Mouse (Mus musculus) midbrain, embryonic 12.5 days (tissue): ENCODE results near the gene Rasgrf2. TPM values are rescaled to one million over a fixed set of nuclear protein-coding genes. Genes with fewer than 3 reads are reported as not detected.

Experiments
- ATAC-seq: fragments of 200-750 bp; cut with Nextera tagmentation; 2 replicates; pipeline ENCODE4 v1.8.0; 2017; ENCODE audit warnings: low read depth, moderate TSS enrichment, moderate library complexity; ENCODE audit not compliant: low FRiP score
- H3K27ac ChIP-seq: fragments of 300-500 bp; sonication (generic); replicated peaks from 2 replicates; pipeline ENCODE4 v1.5.1; 2016; ENCODE audit warnings: mild to moderate bottlenecking
- H3K27me3 ChIP-seq: fragments of 300-500 bp; sonication (generic); 2 replicates; pipeline ENCODE4 v1.6.1; 2016; ENCODE audit warnings: mild to moderate bottlenecking
- H3K36me3 ChIP-seq: fragments of 300-500 bp; sonication (generic); 2 replicates; pipeline ENCODE4 v1.6.1; 2016
- H3K4me1 ChIP-seq: fragments of 300-500 bp; sonication (generic); 2 replicates; pipeline ENCODE4 v1.6.1; 2016
- H3K4me2 ChIP-seq: fragments of 300-500 bp; sonication (generic); replicated peaks from 2 replicates; pipeline ENCODE4 v1.6.1; 2016; ENCODE audit warnings: mild to moderate bottlenecking, moderate library complexity
- H3K4me3 ChIP-seq: fragments of 300-500 bp; sonication (generic); 2 replicates; pipeline ENCODE4 v1.5.1; 2016; ENCODE audit warnings: mild to moderate bottlenecking
- H3K9ac ChIP-seq: fragments of 300-500 bp; sonication (generic); replicated peaks from 2 replicates; pipeline ENCODE4 v1.6.1; 2016; ENCODE audit warnings: mild to moderate bottlenecking, moderate library complexity
- H3K9me3 ChIP-seq: fragments of 300-500 bp; sonication (generic); 2 replicates; pipeline ENCODE4 v1.6.1; 2016; ENCODE audit warnings: mild to moderate bottlenecking
- WGBS: fragments of 180-500 bp; shearing (Covaris S2); methylation state at CpG from one replicate; pipeline ENCODE4 v1.1.7; 2016; 5-methylcytosine and 5-hydroxymethylcytosine counted together
- polyA plus RNA-seq: library from polyadenylated mRNA; unstranded; fragments of >200 nt; fragmentation: Nextera tagmentation; extraction: Ambion mirVana; gene quantifications from 2 replicates; pipeline ENCODE4 v1.2.1, GENCODE M21; 2016

The Rasgrf2 gene
- polyA plus RNA-seq, 1 experiment from 2014 or later = 0.37 TPM

DNA sequence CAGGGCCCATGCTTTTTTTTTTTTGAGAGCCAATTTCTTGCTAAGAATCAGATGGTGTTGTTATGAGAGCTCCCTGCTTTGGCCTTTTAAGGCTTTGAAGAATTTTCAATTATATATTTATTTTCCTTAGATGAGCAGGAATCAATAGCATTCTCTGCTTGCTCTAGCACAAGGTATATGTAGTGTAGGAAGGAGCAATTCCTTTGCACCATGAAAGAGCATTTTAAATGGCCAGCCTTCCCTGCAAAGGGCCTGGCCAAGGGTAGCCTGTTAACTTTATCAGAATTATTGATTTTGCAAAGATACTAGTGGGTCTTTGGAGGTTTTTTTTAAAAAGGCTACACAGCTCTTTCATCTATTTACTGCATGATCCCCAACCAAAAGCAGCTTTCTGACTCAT is 146.4 kb downstream of the Rasgrf2 start:
- no peak for ATAC-seq
- H3K36me3 ChIP-seq = no peaks in the 10 kb centered on the region
- H3K9ac ChIP-seq = no peak overlapping the region
- peaks cover 5% of the 10 kb centered on the region; the same call in 1 of the 2 replicates for H3K4me1 ChIP-seq
- H3K4me3 ChIP-seq = no peak overlapping the region
- H3K27me3 ChIP-seq = no peaks in the 10 kb centered on the region
- H3K27ac ChIP-seq = no peak overlapping the region
- H3K9me3 ChIP-seq = no peaks in the 10 kb centered on the region
- no peak overlapping the region for H3K4me2 ChIP-seq

DNA sequence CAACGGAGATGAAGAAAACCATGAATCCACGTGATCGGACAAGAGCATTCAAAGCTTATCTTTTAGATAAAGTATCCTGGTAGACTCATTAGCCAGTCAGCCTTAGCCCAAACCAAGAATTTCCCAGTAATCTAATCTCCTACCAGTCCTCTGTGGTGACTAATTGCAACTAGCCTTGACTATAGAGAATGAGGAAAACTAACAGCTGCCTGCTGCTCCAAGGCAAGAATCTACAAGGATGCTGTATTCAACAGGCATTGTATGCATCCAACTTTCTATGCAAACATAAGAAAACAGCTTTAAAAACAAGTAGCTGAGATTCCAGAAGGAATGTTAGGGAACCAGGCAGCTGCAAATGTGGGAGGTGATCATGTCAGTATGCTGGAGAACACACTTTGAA is 149.4 kb downstream of the Rasgrf2 start:
- H3K4me1 ChIP-seq = peaks cover 5% of the 10 kb centered on the region; the same call in 1 of the 2 replicates
- H3K9me3 ChIP-seq = no peaks in the 10 kb centered on the region
- WGBS = 92% methylated on average over 3 of the region's 3 CpGs
- H3K4me2 ChIP-seq = no peak overlapping the region
- no peaks in the 10 kb centered on the region for H3K36me3 ChIP-seq
- no peaks in the 10 kb centered on the region for H3K27me3 ChIP-seq
- no peak overlapping the region for H3K9ac ChIP-seq
- H3K4me3 ChIP-seq = no peak overlapping the region
- H3K27ac ChIP-seq = no peak overlapping the region
- ATAC-seq = no peak

DNA sequence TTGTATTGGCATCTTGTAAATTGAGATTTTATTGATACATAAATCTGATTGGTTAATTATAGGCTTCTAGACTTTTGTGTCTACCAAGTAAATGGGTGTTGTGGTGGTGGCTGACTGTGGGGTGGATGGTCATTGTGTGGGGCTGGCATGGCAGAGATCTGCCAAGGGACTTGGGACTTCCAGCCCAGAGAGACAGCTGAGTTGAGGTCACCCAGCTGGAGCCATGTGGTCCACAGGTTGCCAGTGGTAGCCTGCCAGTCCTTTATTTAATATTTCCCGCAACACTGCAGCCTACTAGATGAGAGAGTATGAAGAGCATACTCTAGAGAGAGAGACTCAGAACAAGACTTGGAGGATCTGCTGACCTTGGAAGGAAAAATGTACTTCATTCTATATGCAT is 150.0 kb downstream of the Rasgrf2 start:
- peaks cover 5% of the 10 kb centered on the region; the same call in 1 of the 2 replicates for H3K4me1 ChIP-seq
- ATAC-seq = no peak
- no peak overlapping the region for H3K9ac ChIP-seq
- H3K4me3 ChIP-seq = no peak overlapping the region
- WGBS = 100% methylated on average over 1 of the region's 1 CpGs
- H3K4me2 ChIP-seq = no peak overlapping the region
- no peaks in the 10 kb centered on the region for H3K36me3 ChIP-seq
- no peak overlapping the region for H3K27ac ChIP-seq
- H3K27me3 ChIP-seq = no peaks in the 10 kb centered on the region
- H3K9me3 ChIP-seq = no peaks in the 10 kb centered on the region

DNA sequence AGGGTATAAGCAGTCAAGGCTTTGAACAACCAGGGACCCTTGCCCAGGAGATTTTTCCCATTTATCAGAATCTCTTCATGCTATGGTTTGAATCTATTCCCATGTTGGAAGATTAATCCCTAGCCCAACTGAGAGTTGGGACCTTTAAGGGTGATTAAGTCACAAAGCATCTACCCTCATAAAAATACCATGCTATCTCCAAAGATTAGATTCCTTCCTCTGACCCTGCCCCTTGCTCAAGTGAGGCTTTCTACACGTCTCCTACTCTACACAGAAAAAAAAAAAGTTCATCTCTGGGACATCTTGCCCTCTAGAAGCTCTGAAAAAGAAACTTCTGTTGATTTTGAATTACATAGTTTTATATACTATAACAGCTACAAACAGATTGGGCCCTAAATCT is 154.5 kb downstream of the Rasgrf2 start:
- WGBS = 68% methylated on average over 1 of the region's 1 CpGs
- Histone ChIP-seq H3K27ac (no peak overlapping the region), H3K36me3 (no peaks in the 10 kb centered on the region), H3K4me1 (no peaks in the 10 kb centered on the region), H3K9ac (no peak overlapping the region), H3K4me3 (no peak overlapping the region), H3K4me2 (no peak overlapping the region), H3K9me3 (no peaks in the 10 kb centered on the region), H3K27me3 (no peaks in the 10 kb centered on the region)
- ATAC-seq = no peak

DNA sequence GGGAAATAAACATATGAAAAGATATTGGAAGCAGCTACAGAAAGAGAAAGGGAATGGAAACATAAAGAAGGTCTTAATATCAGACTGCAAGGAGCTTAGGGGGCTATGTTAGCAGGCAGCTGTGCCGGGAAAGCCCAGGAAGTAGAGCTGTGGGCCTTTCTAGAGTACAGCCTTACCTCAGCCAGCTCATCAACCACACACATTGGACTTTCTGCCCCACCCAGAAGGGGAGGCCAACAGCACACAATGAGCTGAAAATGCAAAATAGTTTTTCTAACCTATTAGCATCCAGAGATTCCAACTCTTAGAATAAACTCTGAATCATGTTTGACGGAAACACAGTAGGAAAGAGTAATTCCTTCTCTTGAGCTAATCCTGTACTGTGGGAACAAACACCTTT is 154.9 kb downstream of the Rasgrf2 start:
- Histone ChIP-seq H3K27ac (no peak overlapping the region), H3K27me3 (no peaks in the 10 kb centered on the region), H3K36me3 (no peaks in the 10 kb centered on the region), H3K4me3 (no peak overlapping the region), H3K4me1 (no peaks in the 10 kb centered on the region), H3K4me2 (no peak overlapping the region), H3K9me3 (no peaks in the 10 kb centered on the region), H3K9ac (no peak overlapping the region)
- no peak for ATAC-seq
- 90% methylated on average over 2 of the region's 2 CpGs for WGBS

DNA sequence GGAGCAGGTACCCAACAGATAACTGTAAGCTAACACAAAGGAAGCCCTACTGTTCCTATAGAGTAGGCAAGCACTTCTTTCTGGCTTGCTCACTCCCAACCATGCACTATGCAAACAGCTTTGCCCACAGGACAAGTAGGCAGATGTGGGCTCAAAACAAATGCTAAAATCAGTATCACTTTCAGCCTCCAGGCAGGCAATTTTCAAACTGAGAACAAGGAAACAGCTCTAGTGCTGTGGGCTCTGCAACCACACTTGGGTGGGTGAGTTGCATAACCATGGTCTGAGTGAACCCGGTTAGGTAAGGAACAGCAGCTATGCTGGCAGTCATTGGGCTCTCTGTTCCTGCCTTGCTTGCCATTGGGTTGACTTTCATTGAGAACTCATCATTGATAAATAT is 157.3 kb downstream of the Rasgrf2 start:
- no peaks in the 10 kb centered on the region for H3K4me1 ChIP-seq
- H3K4me3 ChIP-seq = no peak overlapping the region
- H3K27ac ChIP-seq = no peak overlapping the region
- H3K27me3 ChIP-seq = no peaks in the 10 kb centered on the region
- no peaks in the 10 kb centered on the region for H3K36me3 ChIP-seq
- H3K9me3 ChIP-seq = no peaks in the 10 kb centered on the region
- H3K9ac ChIP-seq = no peak overlapping the region
- H3K4me2 ChIP-seq = no peak overlapping the region
- 97% methylated on average over 1 of the region's 1 CpGs for WGBS
- no peak for ATAC-seq

DNA sequence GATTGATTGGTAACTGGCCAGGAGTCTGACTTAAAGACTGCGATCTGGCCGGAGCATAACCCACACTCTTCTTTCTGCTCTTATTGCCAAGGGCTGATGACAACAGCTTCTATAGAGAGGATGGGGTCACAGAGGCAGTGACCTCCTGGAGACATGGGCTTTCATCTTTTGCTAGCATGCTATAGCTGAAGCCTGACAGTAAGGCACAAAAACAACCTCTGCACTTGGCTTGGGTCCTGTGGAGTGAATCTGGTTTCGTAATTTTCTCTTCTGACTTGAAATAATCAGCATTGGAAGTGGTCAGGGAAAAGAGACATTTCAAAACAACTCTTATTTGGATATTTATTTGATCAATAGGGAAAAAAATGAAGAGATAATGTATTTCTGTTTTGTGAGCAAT is 160.2 kb downstream of the Rasgrf2 start:
- H3K27me3 ChIP-seq = no peaks in the 10 kb centered on the region

DNA sequence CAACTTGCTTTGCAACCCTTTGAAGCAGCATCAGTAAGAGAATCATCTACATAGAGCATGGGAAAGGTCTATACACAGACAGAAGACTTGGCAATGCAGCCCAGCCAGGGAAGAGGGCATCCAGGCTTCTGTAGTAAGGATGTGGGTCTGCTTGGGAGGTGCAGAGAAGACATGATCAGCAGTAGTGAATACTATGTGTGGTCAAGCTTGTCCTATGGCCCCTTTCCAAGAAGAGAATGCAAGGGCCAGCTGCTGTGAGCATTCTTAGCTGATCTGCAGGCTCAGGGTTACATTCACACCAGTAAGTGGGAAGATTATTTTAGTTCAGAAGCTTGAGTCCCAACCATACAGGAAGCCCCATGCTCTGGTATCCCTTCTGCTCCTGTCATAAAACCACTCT is 175.0 kb downstream of the Rasgrf2 start:
- no peaks in the 10 kb centered on the region for H3K27me3 ChIP-seq
- no peak overlapping the region for H3K4me3 ChIP-seq
- H3K9ac ChIP-seq = no peak overlapping the region
- no peak overlapping the region for H3K27ac ChIP-seq
- no peaks in the 10 kb centered on the region for H3K9me3 ChIP-seq
- H3K4me2 ChIP-seq = no peak overlapping the region
- no peak for ATAC-seq
- no peaks in the 10 kb centered on the region for H3K4me1 ChIP-seq
- H3K36me3 ChIP-seq = no peaks in the 10 kb centered on the region

More for the DNA sequence above, 160.2 kb downstream of the Rasgrf2 start:
- 89% methylated on average over 3 of the region's 3 CpGs for WGBS
- Histone ChIP-seq H3K4me1 (no peaks in the 10 kb centered on the region), H3K4me3 (no peak overlapping the region), H3K9ac (no peak overlapping the region), H3K27ac (no peak overlapping the region), H3K36me3 (no peaks in the 10 kb centered on the region), H3K4me2 (no peak overlapping the region), H3K9me3 (no peaks in the 10 kb centered on the region)
- no peak for ATAC-seq

DNA sequence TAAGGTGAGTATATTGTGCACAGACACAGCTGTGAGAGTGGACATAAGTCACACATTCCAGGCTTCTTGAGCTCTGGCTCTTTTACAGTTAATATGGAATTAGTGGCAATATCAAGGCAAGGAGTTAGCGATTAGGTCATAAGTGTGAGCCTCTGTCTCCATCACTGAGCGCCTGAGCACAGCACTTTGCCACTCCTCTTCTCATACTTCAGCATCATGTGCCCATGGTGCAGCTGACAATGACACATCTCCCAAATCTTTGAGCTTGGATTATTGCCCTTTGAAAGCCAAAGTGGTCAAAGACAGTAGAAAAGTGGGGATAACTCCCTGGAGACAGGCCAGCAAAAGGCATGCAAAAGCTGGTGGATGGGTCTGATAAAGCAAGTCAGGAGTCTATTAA is 175.8 kb downstream of the Rasgrf2 start:
- no peaks in the 10 kb centered on the region for H3K27me3 ChIP-seq
- H3K4me3 ChIP-seq = no peak overlapping the region
- no peaks in the 10 kb centered on the region for H3K36me3 ChIP-seq
- no peak overlapping the region for H3K4me2 ChIP-seq
- no peaks in the 10 kb centered on the region for H3K9me3 ChIP-seq
- H3K9ac ChIP-seq = no peak overlapping the region
- no peak overlapping the region for H3K27ac ChIP-seq
- no peaks in the 10 kb centered on the region for H3K4me1 ChIP-seq
- no peak for ATAC-seq
- 87% methylated on average over 2 of the region's 2 CpGs for WGBS

DNA sequence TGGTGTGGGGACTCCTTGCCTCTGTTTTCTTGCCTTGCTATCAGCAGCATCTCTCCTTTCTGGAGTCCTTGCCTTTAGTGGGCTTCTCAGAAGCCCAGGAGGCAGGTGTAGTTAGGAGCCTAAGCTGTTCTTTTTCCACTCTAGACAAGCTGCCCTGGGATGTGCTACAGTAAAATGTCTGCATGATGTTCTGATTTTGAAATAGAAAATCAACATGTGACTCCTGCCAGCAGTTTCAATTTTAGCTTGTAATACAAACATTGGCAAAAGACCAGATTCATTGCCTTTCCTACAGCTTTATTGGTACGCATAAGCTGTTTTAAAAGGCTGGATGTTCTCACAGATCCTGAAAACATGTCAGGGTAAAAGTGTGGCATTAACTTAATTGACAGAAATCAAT is 176.3 kb downstream of the Rasgrf2 start:
- Histone ChIP-seq H3K27me3 (no peaks in the 10 kb centered on the region), H3K36me3 (no peaks in the 10 kb centered on the region), H3K4me1 (no peaks in the 10 kb centered on the region), H3K27ac (no peak overlapping the region), H3K9ac (no peak overlapping the region), H3K4me2 (no peak overlapping the region), H3K9me3 (no peaks in the 10 kb centered on the region), H3K4me3 (no peak overlapping the region)
- 91% methylated on average over 1 of the region's 1 CpGs for WGBS
- ATAC-seq = no peak

DNA sequence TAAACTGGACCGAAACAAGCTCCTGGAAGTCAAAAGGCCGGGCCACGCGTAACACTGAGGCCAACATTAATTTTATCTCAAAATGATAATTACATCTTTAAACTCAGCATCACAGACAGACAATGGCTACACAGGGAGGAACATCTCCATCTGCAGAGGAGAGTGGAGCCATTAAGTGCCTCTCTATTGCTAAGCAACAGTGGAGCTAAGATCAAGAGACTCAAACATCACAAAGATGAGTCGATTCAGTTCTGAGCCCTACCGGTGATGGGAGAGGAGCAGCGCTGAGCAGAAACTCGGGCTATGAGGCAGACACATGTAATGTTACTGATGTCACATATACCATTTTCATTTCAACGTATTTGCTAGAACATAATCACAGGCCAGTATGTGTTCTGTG is 191.3 kb downstream of the Rasgrf2 start:
- no peak for ATAC-seq
- 84% methylated on average over 9 of the region's 9 CpGs for WGBS

DNA sequence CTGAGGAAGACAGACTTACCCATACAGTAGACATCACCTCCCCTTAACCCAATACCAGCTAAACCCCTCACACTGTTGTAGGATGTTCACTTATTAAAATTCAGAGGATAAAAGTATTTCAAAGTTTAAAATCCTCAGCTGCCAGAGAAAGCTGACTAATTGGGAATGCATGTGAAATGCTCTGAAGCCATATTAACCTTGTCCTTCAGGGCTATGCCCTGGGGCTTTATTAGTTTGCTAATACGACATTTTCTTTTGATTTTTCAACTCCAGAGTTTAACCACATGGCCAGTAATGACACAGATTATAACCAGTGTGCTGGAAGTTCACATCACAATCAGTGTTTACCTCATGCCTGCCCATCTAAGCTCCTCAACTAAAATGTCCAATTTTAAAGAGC is 192.6 kb downstream of the Rasgrf2 start:
- ATAC-seq = no peak
- Histone ChIP-seq H3K27ac (no peak overlapping the region), H3K9ac (no peak overlapping the region), H3K4me1 (no peaks in the 10 kb centered on the region), H3K9me3 (no peaks in the 10 kb centered on the region), H3K4me3 (no peak overlapping the region), H3K36me3 (no peaks in the 10 kb centered on the region), H3K27me3 (no peaks in the 10 kb centered on the region), H3K4me2 (no peak overlapping the region)
- WGBS = 55% methylated on average over 1 of the region's 1 CpGs

More for the DNA sequence above, 191.3 kb downstream of the Rasgrf2 start:
- no peaks in the 10 kb centered on the region for H3K4me1 ChIP-seq
- no peak overlapping the region for H3K4me2 ChIP-seq
- no peaks in the 10 kb centered on the region for H3K9me3 ChIP-seq
- no peak overlapping the region for H3K9ac ChIP-seq
- H3K27ac ChIP-seq = no peak overlapping the region
- H3K4me3 ChIP-seq = no peak overlapping the region
- no peaks in the 10 kb centered on the region for H3K36me3 ChIP-seq
- H3K27me3 ChIP-seq = no peaks in the 10 kb centered on the region

DNA sequence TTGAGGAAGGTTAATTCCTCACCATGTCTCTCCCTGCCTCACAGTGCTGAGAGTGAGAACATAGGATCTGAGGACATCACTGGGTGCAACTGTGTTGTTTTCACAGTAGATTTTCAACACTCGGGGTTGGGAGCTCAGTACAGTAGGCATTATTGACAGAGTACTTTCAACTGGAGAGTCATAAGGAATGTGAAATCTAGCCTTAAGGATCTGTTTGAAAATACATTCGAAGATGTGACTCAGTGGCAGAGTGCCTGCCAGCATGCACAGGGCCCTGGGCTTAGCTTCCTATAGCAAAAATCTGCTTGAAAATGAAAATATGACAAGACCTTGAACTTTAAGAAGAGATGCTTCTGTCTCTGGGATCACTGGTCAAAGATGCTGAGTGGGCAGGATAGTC is 194.2 kb downstream of the Rasgrf2 start:
- H3K36me3 ChIP-seq = no peaks in the 10 kb centered on the region
- no peak overlapping the region for H3K27ac ChIP-seq
- no peak overlapping the region for H3K4me3 ChIP-seq
- 77% methylated on average over 2 of the region's 2 CpGs for WGBS
- no peak for ATAC-seq
- H3K4me2 ChIP-seq = no peak overlapping the region
- H3K27me3 ChIP-seq = no peaks in the 10 kb centered on the region
- no peaks in the 10 kb centered on the region for H3K9me3 ChIP-seq
- H3K4me1 ChIP-seq = no peaks in the 10 kb centered on the region
- no peak overlapping the region for H3K9ac ChIP-seq
